Mouse (Mus musculus) spleen, adult 2 months (tissue): ENCODE results near the gene Akirin1.

ENCODE experiments used
- CTCF ChIP-seq: fragments of 200-500 bp; IDR thresholded peaks from 2 replicates; pipeline ENCODE4 v1.5.1; 2011; ENCODE audit warnings: mild to moderate bottlenecking, inconsistent platforms; ENCODE audit not compliant: insufficient read depth, insufficient read length, insufficient replicate concordance; ENCODE audit errors: extremely low read depth
- POLR2A ChIP-seq: fragments of 200-500 bp; IDR thresholded peaks from 2 replicates; pipeline ENCODE4 v1.6.1; 2011; ENCODE audit warnings: low read depth, low read length, inconsistent platforms

GRCm38 (mm10) chr4:123690311-123690710 is 59.8 kb downstream of the Akirin1 start:
- TF ChIP-seq CTCF (no peak), POLR2A (no peak)
